Mouse (Mus musculus): ENCODE data around the gene Zkscan17.
A peak's percentile ranks its signal among the peaks of the same experiment; 100 is the strongest.

The Zkscan17 gene

DNA sequence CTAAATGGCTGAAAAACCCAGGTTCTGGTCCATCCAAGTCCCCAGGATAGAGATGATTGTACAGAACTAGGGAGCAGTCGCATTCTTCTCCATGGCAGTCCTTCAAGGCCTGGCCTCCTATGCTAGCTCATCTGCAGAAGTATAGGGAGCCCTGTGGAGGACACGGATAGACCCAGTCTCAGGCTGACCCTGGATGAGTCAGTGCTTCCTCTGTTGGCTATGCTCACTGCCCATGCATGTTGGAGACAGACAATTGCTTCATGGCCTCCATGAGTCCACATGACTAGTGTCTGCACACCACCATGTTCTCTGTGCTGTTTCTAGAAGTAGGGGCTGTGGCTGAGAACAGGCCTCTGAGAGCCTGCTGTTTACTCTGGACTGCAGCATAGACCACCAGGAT, 70.2 kb downstream of the Zkscan17 start:
- no peak for DNase-seq (ENCODE audit: low spot score)

DNA sequence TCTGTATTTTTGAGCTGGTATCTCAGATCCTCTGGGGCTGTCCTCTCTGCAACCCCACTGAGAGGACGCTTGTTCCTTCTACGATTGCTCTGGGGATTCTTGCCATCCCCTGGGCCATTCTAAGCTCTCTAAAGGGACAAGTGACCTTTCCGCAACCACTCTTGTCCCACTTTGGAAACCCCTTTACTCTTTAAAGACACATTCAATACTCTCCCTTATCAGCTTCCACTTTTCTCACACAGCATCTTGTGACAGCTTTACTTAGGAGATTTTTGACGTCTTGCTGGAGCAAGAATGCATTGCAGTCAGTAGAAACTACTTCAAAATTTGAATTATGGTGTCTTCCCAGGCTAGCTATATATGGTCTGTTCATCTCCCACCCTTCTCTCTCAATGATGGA, 75.5 kb downstream of the Zkscan17 start, which contains the start of gene Snap47:
Snap47 (minus strand) TSS at position 101 of the 400 bp plus-strand sequence.
- no peak for DNase-seq (ENCODE audit: low spot score)

GRCm38 (mm10) chr11:59450230-59450771, 76.2 kb downstream of the Zkscan17 start:
- no peak for DNase-seq (ENCODE audit: low spot score)

GRCm38 (mm10) chr11:59449741-59450229, 76.8 kb downstream of the Zkscan17 start, which contains the start of gene Jmjd4:
Gene Jmjd4 (plus strand): TSS chr11:59450045.
- peak; percentile 94 for DNase-seq (ENCODE audit: low spot score)

- no peak for DNase-seq (ENCODE audit: low spot score)
Measured at GRCm38 (mm10) chr11:59443102-59443501, 83.4 kb downstream of the Zkscan17 start.

GRCm38 (mm10) chr11:59437954-59438353, 88.6 kb downstream of the Zkscan17 start:
- DNase-seq (ENCODE audit: low spot score) = no peak
